Mouse (Mus musculus) forebrain, embryonic 11.5 days (tissue): ENCODE measurements at regions not wholly inside any gene's neighbourhood (a gene's known extent, or its start where the extent isn't known, plus 50 kb on each side); places are given as distances from the start of the nearest gene placed in this dataset.
"Not testable (repeated sequence)": the region's sequence is repeated elsewhere in the genome, so short reads cannot be mapped to it uniquely, and the experiment has no call there.

ENCODE experiments used
- ATAC-seq: fragments of 200-750 bp; cut with Nextera tagmentation; replicated peaks from 2 replicates; pipeline ENCODE4 v1.8.0; 2017; ENCODE audit warnings: moderate TSS enrichment; ENCODE audit not compliant: low FRiP score
- DNase-seq: peaks from one replicate; pipeline ENCODE4 v3.0.0-alpha.2; 2017; ENCODE audit warnings: low spot score
- H3K27ac ChIP-seq: fragments of 300-500 bp; sonication (generic); 2 replicates; pipeline ENCODE4 v1.5.1; 2014; ENCODE audit warnings: low read depth, low read length
- H3K27me3 ChIP-seq: fragments of 300-500 bp; sonication (generic); 2 replicates; pipeline ENCODE4 v1.6.1; 2014; ENCODE audit warnings: mild to moderate bottlenecking, low read length, mixed read lengths; ENCODE audit not compliant: control insufficient read depth, insufficient read depth
- H3K36me3 ChIP-seq: fragments of 300-500 bp; sonication (generic); 2 replicates; pipeline ENCODE4 v1.6.1; 2014; ENCODE audit warnings: mild to moderate bottlenecking, low read length, moderate library complexity, mixed read lengths; ENCODE audit not compliant: control insufficient read depth, insufficient read depth
- H3K4me1 ChIP-seq: fragments of 300-500 bp; sonication (generic); replicated peaks from 2 replicates; pipeline ENCODE4 v1.6.1; 2014; ENCODE audit warnings: low read length, mixed read lengths; ENCODE audit not compliant: control insufficient read depth, insufficient read depth
- H3K4me2 ChIP-seq: fragments of 300-500 bp; sonication (generic); 2 replicates; pipeline ENCODE4 v1.6.1; 2014; ENCODE audit warnings: low read depth, mild to moderate bottlenecking, low read length, moderate library complexity, mixed read lengths; ENCODE audit not compliant: severe bottlenecking
- H3K4me3 ChIP-seq: fragments of 300-500 bp; sonication (generic); 2 replicates; pipeline ENCODE4 v1.5.1; 2014; ENCODE audit warnings: low read depth, low read length
- H3K9ac ChIP-seq: fragments of 300-500 bp; sonication (generic); 2 replicates; pipeline ENCODE4 v1.6.1; 2014; ENCODE audit warnings: low read length
- H3K9me3 ChIP-seq: fragments of 300-500 bp; sonication (generic); 2 replicates; pipeline ENCODE4 v1.6.1; 2016; ENCODE audit warnings: low read length, mixed read lengths; ENCODE audit not compliant: control insufficient read depth
- WGBS: fragments of 180-500 bp; shearing (Covaris S2); extraction: QIAGEN DNeasy Blood & Tissue Kit; methylation state at CpG from one replicate; pipeline ENCODE4 v1.1.7; 2014; 5-methylcytosine and 5-hydroxymethylcytosine counted together

DNA sequence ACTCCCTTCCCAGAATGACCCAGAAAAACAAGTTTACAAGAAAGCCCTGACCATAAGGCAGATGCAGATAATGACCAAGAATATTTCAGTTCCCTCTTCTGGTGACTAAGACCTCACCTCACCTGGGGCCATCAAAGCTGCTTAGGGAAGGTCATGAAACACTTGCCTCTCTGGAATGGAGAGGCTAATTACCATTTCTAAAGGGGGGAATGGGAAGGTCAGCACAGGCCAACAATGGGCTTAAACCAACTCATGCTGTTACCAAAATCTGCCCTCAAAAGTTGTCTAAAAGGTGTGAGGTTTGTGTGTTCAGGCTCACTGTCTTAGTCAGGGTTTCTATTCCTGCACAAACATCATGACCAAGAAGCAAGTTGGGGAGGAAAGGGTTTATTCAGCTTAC is 123.0 kb downstream of the Sgo2b start:
- Histone ChIP-seq H3K9ac (no peak overlapping the region), H3K4me2 (no peak overlapping the region), H3K9me3 (no peaks in the 10 kb centered on the region), H3K27me3 (no peaks in the 10 kb centered on the region), H3K36me3 (no peaks in the 10 kb centered on the region), H3K4me1 (no peaks in the 10 kb centered on the region), H3K27ac (no peak overlapping the region), H3K4me3 (no peak overlapping the region)
- no peak for DNase-seq
- no peak for ATAC-seq

DNA sequence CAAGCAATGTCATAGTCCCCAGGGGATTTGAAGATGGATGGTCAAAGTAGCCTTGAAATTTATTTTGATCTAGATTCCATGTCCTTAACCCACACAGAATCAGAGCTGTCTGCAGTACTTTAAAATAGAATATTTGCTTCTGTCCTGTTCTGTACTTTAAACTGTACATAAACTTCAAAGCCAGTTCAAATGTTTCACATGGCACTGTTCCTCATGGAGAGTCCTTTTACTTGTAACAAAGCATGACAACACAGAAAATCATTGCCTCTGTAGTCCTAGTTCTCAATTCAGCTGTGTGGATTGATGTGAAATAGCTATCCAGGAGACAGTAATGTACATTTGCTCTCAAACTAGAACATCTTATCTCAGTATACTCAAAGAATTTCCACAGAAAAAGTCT is 123.9 kb downstream of the Sgo2b start:
- H3K27me3 ChIP-seq: no peaks in the 10 kb centered on the region
- H3K4me2 ChIP-seq: no peak overlapping the region
- ATAC-seq (no peak), DNase-seq (no peak)
- no peaks in the 10 kb centered on the region for H3K36me3 ChIP-seq
- H3K27ac ChIP-seq: no peak overlapping the region
- H3K9me3 ChIP-seq: no peaks in the 10 kb centered on the region
- H3K4me1 ChIP-seq: no peaks in the 10 kb centered on the region
- H3K4me3 ChIP-seq: no peak overlapping the region
- no peak overlapping the region for H3K9ac ChIP-seq

DNA sequence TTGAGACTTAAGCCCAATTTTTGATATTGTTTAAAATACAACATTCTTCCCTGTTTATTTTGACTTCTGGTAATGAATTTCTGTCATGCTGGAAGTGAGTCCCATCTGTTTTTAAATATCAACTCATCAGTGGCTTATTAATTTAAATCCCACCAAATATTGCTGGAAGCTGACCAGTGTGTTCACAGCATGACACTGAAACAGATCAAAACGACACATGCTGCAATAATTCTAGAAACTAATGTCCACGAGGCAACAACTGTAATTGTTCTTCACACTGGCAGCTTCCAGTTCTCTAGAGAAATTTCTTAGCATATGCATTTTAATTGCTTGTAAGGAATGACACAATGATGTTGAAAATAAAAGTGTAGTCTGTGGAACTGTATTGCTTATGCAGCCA is 167.6 kb downstream of the Sgo2b start:
- no peak for DNase-seq
- H3K4me3 ChIP-seq: no peak overlapping the region
- no peaks in the 10 kb centered on the region for H3K27me3 ChIP-seq
- WGBS: 79% methylated on average over 2 of the region's 2 CpGs
- ATAC-seq: no peak
- no peaks in the 10 kb centered on the region for H3K9me3 ChIP-seq
- H3K27ac ChIP-seq: no peak overlapping the region
- no peak overlapping the region for H3K9ac ChIP-seq
- H3K36me3 ChIP-seq: no peaks in the 10 kb centered on the region
- no peaks in the 10 kb centered on the region for H3K4me1 ChIP-seq
- H3K4me2 ChIP-seq: no peak overlapping the region

DNA sequence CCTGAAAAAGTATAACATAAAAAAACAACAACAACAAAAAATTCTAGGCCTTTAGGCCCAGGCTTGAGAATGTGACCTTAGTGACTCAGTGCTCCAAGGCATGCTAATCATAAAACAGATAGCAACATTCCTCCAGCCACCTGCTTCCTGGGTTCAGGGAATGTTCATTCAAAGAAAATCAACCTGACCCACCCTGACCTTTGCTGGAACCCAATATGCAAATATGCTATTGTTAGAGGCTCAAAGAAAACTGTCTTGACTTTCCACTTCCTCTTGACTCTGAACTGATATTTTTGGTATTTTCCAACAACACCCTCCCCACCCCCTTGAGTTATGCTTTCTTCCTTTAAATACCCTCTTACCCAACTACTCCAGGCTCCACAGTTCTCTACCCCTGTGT is 191.2 kb downstream of the Sgo2b start:
- Histone ChIP-seq H3K36me3 (no peaks in the 10 kb centered on the region), H3K27me3 (no peaks in the 10 kb centered on the region), H3K27ac (no peak overlapping the region), H3K9ac (no peak overlapping the region), H3K4me1 (no peaks in the 10 kb centered on the region), H3K4me3 (no peak overlapping the region), H3K9me3 (no peaks in the 10 kb centered on the region), H3K4me2 (no peak overlapping the region)
- ATAC-seq (no peak), DNase-seq (no peak)

DNA sequence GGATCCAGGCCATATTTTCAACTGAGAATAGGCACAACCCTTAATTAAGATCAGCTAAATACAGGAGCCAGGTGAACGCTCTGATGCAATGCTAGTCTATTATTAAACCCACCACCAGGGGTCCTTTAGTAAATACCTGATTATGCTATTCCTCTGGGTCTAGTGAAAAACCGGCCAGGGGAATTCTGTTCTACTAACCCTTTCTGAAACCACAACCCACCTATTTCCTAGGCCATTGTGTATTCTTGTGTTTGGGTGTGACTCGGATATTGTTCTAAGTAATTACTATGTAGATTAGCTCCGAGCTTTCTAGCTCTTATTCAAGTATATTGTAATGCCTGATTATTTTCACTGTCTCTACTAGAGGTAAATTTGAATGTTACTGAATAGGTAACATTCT is 192.1 kb downstream of the Sgo2b start:
- H3K27ac ChIP-seq, H3K9me3 ChIP-seq, H3K36me3 ChIP-seq, H3K4me1 ChIP-seq, H3K4me3 ChIP-seq, DNase-seq, H3K4me2 ChIP-seq, H3K9ac ChIP-seq, ATAC-seq, H3K27me3 ChIP-seq: not testable (repeated sequence)
- 81% methylated on average over 4 of the region's 4 CpGs for WGBS

DNA sequence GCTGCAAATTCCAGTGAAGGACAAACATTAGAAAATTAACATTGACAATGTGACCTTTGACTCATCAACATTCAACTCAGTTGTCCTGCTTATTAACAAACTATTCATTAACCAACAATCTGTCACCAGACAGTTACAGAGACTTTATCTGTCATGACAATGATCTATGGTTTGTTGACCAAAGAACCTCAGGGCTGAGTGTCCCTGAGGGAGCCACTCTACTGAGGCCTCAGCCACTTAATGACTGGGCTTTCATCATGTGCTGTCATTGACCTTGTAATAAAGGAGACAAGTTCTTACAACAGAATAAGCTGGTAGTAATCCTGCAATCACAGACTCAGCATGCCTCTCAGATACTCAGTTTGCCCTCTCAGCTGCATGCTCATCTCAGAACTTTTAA is 196.8 kb downstream of the Sgo2b start:
- Histone ChIP-seq H3K4me3 (no peak overlapping the region), H3K9me3 (no peaks in the 10 kb centered on the region), H3K27ac (no peak overlapping the region), H3K4me1 (no peaks in the 10 kb centered on the region), H3K4me2 (no peak overlapping the region), H3K27me3 (no peaks in the 10 kb centered on the region), H3K36me3 (no peaks in the 10 kb centered on the region), H3K9ac (no peak overlapping the region)
- DNase-seq: no peak
- peak; percentile 53; the same call in 1 of the 2 replicates for ATAC-seq

DNA sequence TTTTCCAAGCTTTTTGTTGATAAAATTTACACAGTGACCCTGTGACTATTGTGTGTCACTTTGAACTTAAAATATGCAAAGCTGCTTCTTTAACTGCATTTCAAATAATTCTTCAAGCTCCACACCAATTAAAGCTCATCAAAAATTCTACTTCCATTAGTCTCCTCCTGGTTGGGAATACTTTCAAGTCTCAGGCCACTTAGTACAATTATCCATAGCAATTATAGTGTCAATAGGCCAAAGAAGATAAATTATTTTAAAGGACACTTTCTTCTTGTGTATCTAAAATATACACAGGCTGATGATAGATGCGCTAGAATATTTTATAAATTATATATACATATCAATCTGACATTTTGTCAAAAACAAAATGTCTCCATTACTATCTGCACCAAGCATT is 197.2 kb downstream of the Sgo2b start:
- H3K9me3 ChIP-seq: no peaks in the 10 kb centered on the region
- no peak overlapping the region for H3K9ac ChIP-seq
- H3K4me2 ChIP-seq: no peak overlapping the region
- H3K36me3 ChIP-seq: no peaks in the 10 kb centered on the region
- ATAC-seq (no peak), DNase-seq (no peak)
- no peaks in the 10 kb centered on the region for H3K27me3 ChIP-seq
- 88% methylated on average over 1 of the region's 1 CpGs for WGBS
- H3K4me1 ChIP-seq: no peaks in the 10 kb centered on the region
- no peak overlapping the region for H3K4me3 ChIP-seq
- no peak overlapping the region for H3K27ac ChIP-seq

DNA sequence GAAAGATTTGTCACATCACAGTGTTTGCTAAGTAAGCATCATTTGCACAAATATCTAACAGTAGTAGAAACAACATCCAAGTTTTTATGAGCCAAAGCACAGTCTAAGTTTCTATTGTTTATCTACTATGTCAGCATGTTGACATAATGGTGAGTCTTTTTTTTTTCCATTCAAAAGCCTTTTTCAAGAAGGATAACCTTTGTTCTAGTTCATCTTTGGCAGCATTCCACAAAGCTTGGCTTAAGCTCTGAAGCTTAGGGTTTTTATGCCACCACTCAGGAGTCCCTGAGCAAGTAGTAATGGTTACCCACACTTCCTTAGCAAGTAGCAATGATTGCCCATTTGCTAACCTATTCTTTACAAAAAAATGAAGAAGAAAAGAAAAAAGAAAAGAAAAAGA is 198.8 kb downstream of the Sgo2b start:
- Histone ChIP-seq H3K9me3 (no peaks in the 10 kb centered on the region), H3K4me2 (no peak overlapping the region), H3K36me3 (no peaks in the 10 kb centered on the region), H3K9ac (no peak overlapping the region), H3K4me1 (no peaks in the 10 kb centered on the region), H3K4me3 (no peak overlapping the region), H3K27ac (no peak overlapping the region), H3K27me3 (no peaks in the 10 kb centered on the region)
- ATAC-seq (no peak), DNase-seq (no peak)

DNA sequence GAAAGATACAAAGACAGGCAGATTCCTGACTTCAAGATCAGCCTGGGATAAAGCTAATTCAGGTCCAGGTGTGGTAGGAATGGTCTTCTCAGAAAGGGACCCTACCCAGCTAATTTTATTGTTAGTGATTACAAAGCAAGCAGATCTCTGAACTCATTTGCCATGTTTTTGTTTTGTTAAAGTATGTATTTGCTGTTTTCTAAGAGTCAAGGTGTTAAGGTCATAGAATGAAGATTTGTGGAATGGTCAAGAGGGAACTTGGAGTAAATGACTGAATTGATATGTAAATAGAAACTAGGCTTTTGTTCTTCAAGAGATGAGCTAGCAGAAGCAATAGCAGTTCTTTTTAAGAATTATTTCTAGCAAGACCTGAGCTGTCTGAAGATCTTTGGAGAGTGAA is 217.6 kb downstream of the Sgo2b start:
- Histone ChIP-seq H3K27ac (no peak overlapping the region), H3K4me2 (no peak overlapping the region), H3K4me1 (no peaks in the 10 kb centered on the region), H3K9me3 (no peaks in the 10 kb centered on the region), H3K27me3 (no peaks in the 10 kb centered on the region), H3K9ac (no peak overlapping the region), H3K4me3 (no peak overlapping the region), H3K36me3 (no peaks in the 10 kb centered on the region)
- no peak for ATAC-seq
- DNase-seq: no peak
